Mouse (Mus musculus): ENCODE data around the gene Znhit3. TPM values are rescaled to one million over a fixed set of nuclear protein-coding genes. Genes with fewer than 3 reads are reported as not detected.
"Not testable (repeated sequence)": the region's sequence is repeated elsewhere in the genome, so short reads cannot be mapped to it uniquely, and the experiment has no call there.

Znhit3 gene
- polyA plus RNA-seq, 1 experiment from 2014 or later: 60.0 TPM

- no peak for ATAC-seq (replicated peaks; ENCODE audit: low FRiP score)
- no peak overlapping the region for H3K4me3 ChIP-seq (replicated peaks)
- H3K4me1 ChIP-seq: no peaks in the 10 kb centered on the region
- 83% methylated on average over 11 of the region's 11 CpGs for WGBS
- H3K27ac ChIP-seq: no peak overlapping the region
- H3K27me3 ChIP-seq: no peaks in the 10 kb centered on the region
- H3K4me2 ChIP-seq: no peak overlapping the region
- H3K9ac ChIP-seq: no peak overlapping the region
- peaks cover 87% of the 10 kb centered on the region for H3K36me3 ChIP-seq
- H3K9me3 ChIP-seq (replicated peaks): no peaks in the 10 kb centered on the region
Observed at GRCm38 (mm10) chr11:84886767-84887511, 29.2 kb downstream of the Znhit3 start.

GRCm38 (mm10) chr11:84886236-84886635, 29.9 kb downstream of the Znhit3 start:
- no peaks in the 10 kb centered on the region for H3K27me3 ChIP-seq
- 87% methylated on average over 5 of the region's 5 CpGs for WGBS
- no peaks in the 10 kb centered on the region for H3K9me3 ChIP-seq (replicated peaks)
- H3K4me1 ChIP-seq: peaks cover 5% of the 10 kb centered on the region; the same call in 1 of the 2 replicates
- peaks cover 80% of the 10 kb centered on the region for H3K36me3 ChIP-seq
- no peak for ATAC-seq (replicated peaks; ENCODE audit: low FRiP score)
- no peak overlapping the region for H3K9ac ChIP-seq
- no peak overlapping the region for H3K27ac ChIP-seq
- no peak overlapping the region for H3K4me2 ChIP-seq
- H3K4me3 ChIP-seq (replicated peaks): no peak overlapping the region

GRCm38 (mm10) chr11:84885238-84885637, 30.9 kb downstream of the Znhit3 start:
- peaks cover 12% of the 10 kb centered on the region; the same call in 1 of the 2 replicates for H3K4me1 ChIP-seq
- ATAC-seq (replicated peaks; ENCODE audit: low FRiP score): no peak
- H3K27ac ChIP-seq: no peak overlapping the region
- H3K36me3 ChIP-seq: peaks cover 72% of the 10 kb centered on the region
- H3K4me3 ChIP-seq (replicated peaks): no peak overlapping the region
- H3K4me2 ChIP-seq: no peak overlapping the region
- WGBS: 84% methylated on average over 4 of the region's 4 CpGs
- no peak overlapping the region for H3K9ac ChIP-seq
- no peaks in the 10 kb centered on the region for H3K27me3 ChIP-seq
- no peaks in the 10 kb centered on the region for H3K9me3 ChIP-seq (replicated peaks)

- H3K9ac ChIP-seq: no peak overlapping the region
- H3K4me3 ChIP-seq (replicated peaks): no peak overlapping the region
- no peaks in the 10 kb centered on the region for H3K9me3 ChIP-seq (replicated peaks)
- no peak overlapping the region for H3K27ac ChIP-seq
- peaks cover 53% of the 10 kb centered on the region for H3K36me3 ChIP-seq
- WGBS: 94% methylated on average over 7 of the region's 7 CpGs
- H3K4me2 ChIP-seq: no peak overlapping the region
- H3K27me3 ChIP-seq: no peaks in the 10 kb centered on the region
- H3K4me1 ChIP-seq: peaks cover 19% of the 10 kb centered on the region
- ATAC-seq (replicated peaks; ENCODE audit: low FRiP score): no peak
Observed at GRCm38 (mm10) chr11:84882346-84882745, 33.8 kb downstream of the Znhit3 start.

- ATAC-seq (replicated peaks; ENCODE audit: low FRiP score): peak; percentile 26; the same call in 1 of the 2 replicates
Observed at GRCm38 (mm10) chr11:84880971-84881370, 35.2 kb downstream of the Znhit3 start.

GRCm38 (mm10) chr11:84880465-84880961, 35.7 kb downstream of the Znhit3 start:
- peak; percentile 75; the same call in 1 of the 2 replicates for ATAC-seq (replicated peaks; ENCODE audit: low FRiP score)
- Histone ChIP-seq H3K9ac (peak overlapping the region; percentile 72), H3K27ac (peak overlapping the region; percentile 97), H3K9me3 (replicated peaks) (no peaks in the 10 kb centered on the region), H3K4me3 (replicated peaks) (peak overlapping the region; percentile 84), H3K36me3 (peaks cover 42% of the 10 kb centered on the region), H3K27me3 (no peaks in the 10 kb centered on the region), H3K4me2 (peak overlapping the region; percentile 91), H3K4me1 (peaks cover 19% of the 10 kb centered on the region)
- under 1% methylated on average over 24 of the region's 24 CpGs for WGBS

More at GRCm38 (mm10) chr11:84880971-84881370, 35.2 kb downstream of the Znhit3 start:
- no peaks in the 10 kb centered on the region for H3K9me3 ChIP-seq (replicated peaks)
- H3K4me1 ChIP-seq: peaks cover 19% of the 10 kb centered on the region
- H3K36me3 ChIP-seq: peaks cover 45% of the 10 kb centered on the region
- H3K27ac ChIP-seq: peak overlapping the region; percentile 97
- H3K4me3 ChIP-seq (replicated peaks): peak overlapping the region; percentile 84
- no peaks in the 10 kb centered on the region for H3K27me3 ChIP-seq
- H3K9ac ChIP-seq: peak overlapping the region; percentile 72
- H3K4me2 ChIP-seq: peak overlapping the region; percentile 91
- 47% methylated on average over 9 of the region's 9 CpGs for WGBS

- peak; percentile 98 for ATAC-seq (replicated peaks; ENCODE audit: low FRiP score)
- peak within 1 kb of the TSS; percentile 97 for H3K27ac ChIP-seq
- peak within 1 kb of the TSS; percentile 91 for H3K4me2 ChIP-seq
- no peaks in the 10 kb centered on the region for H3K27me3 ChIP-seq
- peaks cover 19% of the 10 kb centered on the region for H3K4me1 ChIP-seq
- no peaks in the 10 kb centered on the region for H3K9me3 ChIP-seq (replicated peaks)
- peak within 1 kb of the TSS; percentile 84 for H3K4me3 ChIP-seq (replicated peaks)
- H3K36me3 ChIP-seq: peaks cover 36% of the 10 kb centered on the region
- under 1% methylated on average over 80 of the region's 81 CpGs for WGBS
- H3K9ac ChIP-seq: peak within 1 kb of the TSS; percentile 72
Observed at GRCm38 (mm10) chr11:84879772-84880464, 36.2 kb downstream of the Znhit3 start, which contains the start of the genes Myo19 and Pigw. Gene Myo19, plus strand, starts transcription at chr11:84880148. Gene Pigw, minus strand, starts transcription at chr11:84880285.

GRCm38 (mm10) chr11:84879007-84879771, 37.0 kb downstream of the Znhit3 start:
- Histone ChIP-seq H3K4me1 (peaks cover 19% of the 10 kb centered on the region), H3K27ac (peak overlapping the region; percentile 97), H3K4me3 (replicated peaks) (peak overlapping the region; percentile 84), H3K4me2 (peak overlapping the region; percentile 91), H3K27me3 (no peaks in the 10 kb centered on the region), H3K36me3 (peaks cover 29% of the 10 kb centered on the region), H3K9ac (peak overlapping the region; percentile 72), H3K9me3 (replicated peaks) (no peaks in the 10 kb centered on the region)
- no peak for ATAC-seq (replicated peaks; ENCODE audit: low FRiP score)
- 20% methylated on average over 7 of the region's 7 CpGs for WGBS

- Histone ChIP-seq H3K36me3 (peaks cover 18% of the 10 kb centered on the region), H3K4me1 (peaks cover 12% of the 10 kb centered on the region)
- not testable (repeated sequence) for H3K9ac ChIP-seq; ATAC-seq (replicated peaks; ENCODE audit: low FRiP score); H3K27me3 ChIP-seq; H3K4me2 ChIP-seq; H3K9me3 ChIP-seq (replicated peaks); H3K27ac ChIP-seq; H3K4me3 ChIP-seq (replicated peaks)
- WGBS: no CpG with 5 or more reads among the region's 1 CpGs
Observed at GRCm38 (mm10) chr11:84876020-84876419, 40.1 kb downstream of the Znhit3 start.

GRCm38 (mm10) chr11:84873042-84873833, 42.9 kb downstream of the Znhit3 start:
- no peak overlapping the region for H3K4me2 ChIP-seq
- no peaks in the 10 kb centered on the region for H3K27me3 ChIP-seq
- no peak overlapping the region for H3K4me3 ChIP-seq (replicated peaks)
- H3K27ac ChIP-seq: no peak overlapping the region
- peaks cover 18% of the 10 kb centered on the region for H3K36me3 ChIP-seq
- no peak for ATAC-seq (replicated peaks; ENCODE audit: low FRiP score)
- H3K4me1 ChIP-seq: no peaks in the 10 kb centered on the region
- no peak overlapping the region for H3K9ac ChIP-seq
- no peaks in the 10 kb centered on the region for H3K9me3 ChIP-seq (replicated peaks)
- 77% methylated on average over 1 of the region's 1 CpGs for WGBS

GRCm38 (mm10) chr11:84871548-84872069, 44.6 kb downstream of the Znhit3 start:
- Histone ChIP-seq H3K27me3 (no peaks in the 10 kb centered on the region), H3K36me3 (peaks cover 5% of the 10 kb centered on the region), H3K4me2 (peak overlapping the region; percentile 69), H3K27ac (peak overlapping the region; percentile 99), H3K9ac (peak overlapping the region; percentile 84), H3K9me3 (replicated peaks) (no peaks in the 10 kb centered on the region), H3K4me1 (peaks cover 8% of the 10 kb centered on the region), H3K4me3 (replicated peaks) (peak overlapping the region; percentile 96)
- 73% methylated on average over 4 of the region's 4 CpGs for WGBS
- ATAC-seq (replicated peaks; ENCODE audit: low FRiP score): no peak

Data from kidney, embryonic 15.5 days (tissue).